Mouse (Mus musculus): ENCODE measurements around the gene Rab3ip.

- TF ChIP-seq CTCF (IDR thresholded peaks at IDR 0.05; ENCODE audit: low read depth) (no peak), EP300 (optimal IDR thresholded peaks at IDR 0.05) (no peak)
Measured at GRCm38 (mm10) chr10:116894540-116894939, 56.0 kb downstream of the Rab3ip start.
